Mouse (Mus musculus) bone marrow, adult 2 months (tissue): ENCODE measurements at regions not wholly inside any gene's neighbourhood (a gene's known extent, or its start where the extent isn't known, plus 50 kb on each side); places are given as distances from the start of the nearest gene placed in this dataset.

Source experiments
- CTCF ChIP-seq: fragments of 200-500 bp; IDR thresholded peaks from 2 replicates; pipeline ENCODE4 v1.5.1; 2011; ENCODE audit warnings: low read length, control low read depth; ENCODE audit not compliant: control insufficient read depth, insufficient read depth
- POLR2A ChIP-seq: fragments of 200-500 bp; IDR thresholded peaks from 2 replicates; pipeline ENCODE4 v1.6.1; 2011; ENCODE audit warnings: low read depth, mild to moderate bottlenecking, control low read depth, low read length, borderline replicate concordance; ENCODE audit not compliant: control insufficient read depth

GRCm38 (mm10) chr8:92005091-92005490, 203.2 kb upstream of the Irx3 start:
- no peak for TF ChIP-seq CTCF
- no peak for TF ChIP-seq POLR2A
